Mouse (Mus musculus) stomach, embryonic 14.5 days (tissue): Measurements from ENCODE around the gene Zfp69. TPM values are rescaled to one million over a fixed set of nuclear protein-coding genes. Genes with fewer than 3 reads are reported as not detected.
A peak's percentile ranks its signal among the peaks of the same experiment; 100 is the strongest.

Experiments used
- ATAC-seq: fragments of 200-750 bp; cut with Nextera tagmentation; 2 replicates; pipeline ENCODE4 v1.8.0; 2017; ENCODE audit warnings: low read depth, moderate TSS enrichment; ENCODE audit not compliant: insufficient number of reproducible peaks, insufficient read depth, low FRiP score
- H3K27ac ChIP-seq: fragments of 300-500 bp; sonication (generic); 2 replicates; pipeline ENCODE4 v1.5.1; 2014; ENCODE audit warnings: mild to moderate bottlenecking, low read length, moderate library complexity, mixed read lengths
- H3K27me3 ChIP-seq: fragments of 300-500 bp; sonication (generic); 2 replicates; pipeline ENCODE4 v1.6.1; 2014; ENCODE audit warnings: low read length, control low read depth, mixed read lengths; ENCODE audit not compliant: control insufficient read depth, insufficient read depth
- H3K36me3 ChIP-seq: fragments of 300-500 bp; sonication (generic); 2 replicates; pipeline ENCODE4 v1.6.1; 2014; ENCODE audit warnings: mild to moderate bottlenecking, control low read depth, low read length, moderate library complexity, mixed read lengths; ENCODE audit not compliant: control insufficient read depth, insufficient read depth
- H3K4me1 ChIP-seq: fragments of 300-500 bp; sonication (generic); 2 replicates; pipeline ENCODE4 v1.6.1; 2014; ENCODE audit warnings: low read length, control low read depth, mixed read lengths; ENCODE audit not compliant: control insufficient read depth, insufficient read depth
- H3K4me2 ChIP-seq: fragments of 300-500 bp; sonication (generic); replicated peaks from 2 replicates; pipeline ENCODE4 v1.6.1; 2014; ENCODE audit warnings: low read depth, low read length, control low read depth
- H3K4me3 ChIP-seq: fragments of 300-500 bp; sonication (generic); 2 replicates; pipeline ENCODE4 v1.5.1; 2014; ENCODE audit warnings: low read depth, low read length, control low read depth
- H3K9ac ChIP-seq: fragments of 300-500 bp; sonication (generic); replicated peaks from 2 replicates; pipeline ENCODE4 v1.6.1; 2014; ENCODE audit warnings: low read depth, mild to moderate bottlenecking, control low read depth, low read length, moderate library complexity, mixed read lengths
- H3K9me3 ChIP-seq: fragments of 300-500 bp; sonication (generic); 2 replicates; pipeline ENCODE4 v1.6.1; 2016; ENCODE audit warnings: low read depth, low read length, control low read depth; ENCODE audit not compliant: control insufficient read depth
- WGBS: fragments of 180-500 bp; shearing (Covaris S2); extraction: QIAGEN DNeasy Blood & Tissue Kit; methylation state at CpG from one replicate; pipeline ENCODE4 v1.1.7; 2014; 5-methylcytosine and 5-hydroxymethylcytosine counted together
- polyA plus RNA-seq: library from polyadenylated mRNA; unstranded; fragments of >200 nt; fragmentation: Nextera tagmentation; extraction: Ambion mirVana; gene quantifications from 2 replicates; pipeline ENCODE4 v1.2.1, GENCODE M21; 2014

Gene Zfp69
- polyA plus RNA-seq, 1 experiment from 2014 or later: 6.5 TPM

GRCm38 (mm10) chr4:120950763-120951427 lies 604 bp downstream of the Zfp69 start:
- H3K9me3 ChIP-seq: no peaks in the 10 kb centered on the region
- peak overlapping the region; percentile 58 for H3K4me2 ChIP-seq
- H3K4me3 ChIP-seq: peak overlapping the region; percentile 72
- 0 out of 2 replicates have a peak, but pooled peaks have one; percentile 7 for ATAC-seq
- H3K27ac ChIP-seq: peak overlapping the region; percentile 80
- WGBS: 5% methylated on average over 20 of the region's 20 CpGs
- peaks cover 7% of the 10 kb centered on the region for H3K36me3 ChIP-seq
- no peaks in the 10 kb centered on the region for H3K4me1 ChIP-seq
- H3K9ac ChIP-seq: peak overlapping the region; percentile 79
- H3K27me3 ChIP-seq: no peaks in the 10 kb centered on the region

- no peak overlapping the region for H3K9ac ChIP-seq
- H3K36me3 ChIP-seq: peaks cover 7% of the 10 kb centered on the region
- 60% methylated on average over 3 of the region's 3 CpGs for WGBS
- H3K27ac ChIP-seq: no peak overlapping the region
- H3K4me1 ChIP-seq: no peaks in the 10 kb centered on the region
- H3K4me2 ChIP-seq: no peak overlapping the region
- H3K9me3 ChIP-seq: no peaks in the 10 kb centered on the region
- ATAC-seq: no peak
- H3K27me3 ChIP-seq: no peaks in the 10 kb centered on the region
- no peak overlapping the region for H3K4me3 ChIP-seq
Observed at GRCm38 (mm10) chr4:120948938-120949337, 2.6 kb downstream of the Zfp69 start.

GRCm38 (mm10) chr4:120935006-120935405 lies 16.5 kb downstream of the Zfp69 start:
- Histone ChIP-seq H3K4me3 (no peak overlapping the region), H3K27ac (no peak overlapping the region), H3K9ac (no peak overlapping the region), H3K9me3 (peaks cover 3% of the 10 kb centered on the region; the same call in 1 of the 2 replicates), H3K4me2 (no peak overlapping the region), H3K36me3 (no peaks in the 10 kb centered on the region; the same call in 1 of the 2 replicates), H3K4me1 (no peaks in the 10 kb centered on the region), H3K27me3 (no peaks in the 10 kb centered on the region)
- 70% methylated on average over 3 of the region's 3 CpGs for WGBS
- ATAC-seq: no peak

GRCm38 (mm10) chr4:120930736-120931135 lies 20.8 kb downstream of the Zfp69 start:
- 94% methylated on average over 18 of the region's 18 CpGs for WGBS
- no peaks in the 10 kb centered on the region; the same call in 1 of the 2 replicates for H3K36me3 ChIP-seq
- H3K4me1 ChIP-seq: no peaks in the 10 kb centered on the region
- H3K4me3 ChIP-seq: no peak overlapping the region
- ATAC-seq: no peak
- no peak overlapping the region for H3K27ac ChIP-seq
- H3K9me3 ChIP-seq: peaks cover 3% of the 10 kb centered on the region; the same call in 1 of the 2 replicates
- H3K9ac ChIP-seq: no peak overlapping the region
- H3K4me2 ChIP-seq: no peak overlapping the region
- H3K27me3 ChIP-seq: no peaks in the 10 kb centered on the region

- Histone ChIP-seq H3K27ac (no peak overlapping the region), H3K4me1 (0 out of 2 replicates have a peak, but pooled peaks cover 4% of the 10 kb centered on the region), H3K4me3 (no peak overlapping the region), H3K27me3 (no peaks in the 10 kb centered on the region), H3K4me2 (no peak overlapping the region), H3K9ac (no peak overlapping the region), H3K9me3 (peaks cover 3% of the 10 kb centered on the region; the same call in 1 of the 2 replicates), H3K36me3 (no peaks in the 10 kb centered on the region; the same call in 1 of the 2 replicates)
- ATAC-seq: no peak
- 83% methylated on average over 3 of the region's 3 CpGs for WGBS
Observed at GRCm38 (mm10) chr4:120928686-120929085, 22.8 kb downstream of the Zfp69 start.

GRCm38 (mm10) chr4:120925386-120925785 lies 26.1 kb downstream of the Zfp69 start:
- ATAC-seq: no peak
- H3K4me1 ChIP-seq: 0 out of 2 replicates have a peak, but pooled peaks cover 4% of the 10 kb centered on the region
- H3K9ac ChIP-seq: peak overlapping the region; percentile 72
- peak overlapping the region; percentile 73 for H3K4me3 ChIP-seq
- peaks cover 7% of the 10 kb centered on the region; the same call in 1 of the 2 replicates for H3K9me3 ChIP-seq
- peaks cover 17% of the 10 kb centered on the region for H3K36me3 ChIP-seq
- H3K27me3 ChIP-seq: no peaks in the 10 kb centered on the region
- H3K27ac ChIP-seq: peak overlapping the region; percentile 85
- WGBS: 20% methylated on average over 3 of the region's 3 CpGs
- peak overlapping the region; percentile 54 for H3K4me2 ChIP-seq

GRCm38 (mm10) chr4:120924554-120925299 lies 26.8 kb downstream of the Zfp69 start, which contains the start of gene Exo5:
Gene Exo5 (minus strand): TSS chr4:120925017.
- Histone ChIP-seq H3K4me3 (peak within 1 kb of the TSS; percentile 73), H3K36me3 (peaks cover 19% of the 10 kb centered on the region), H3K4me2 (peak within 1 kb of the TSS; percentile 54), H3K9me3 (peaks cover 6% of the 10 kb centered on the region; the same call in 1 of the 2 replicates), H3K27ac (peak within 1 kb of the TSS; percentile 85), H3K4me1 (0 out of 2 replicates have a peak, but pooled peaks cover 4% of the 10 kb centered on the region), H3K9ac (peak within 1 kb of the TSS; percentile 72), H3K27me3 (no peaks in the 10 kb centered on the region)
- ATAC-seq: peak; percentile 99
- WGBS: under 1% methylated on average over 33 of the region's 33 CpGs

- Histone ChIP-seq H3K9me3 (peaks cover 6% of the 10 kb centered on the region; the same call in 1 of the 2 replicates), H3K36me3 (peaks cover 19% of the 10 kb centered on the region), H3K4me2 (no peak overlapping the region), H3K4me3 (no peak overlapping the region), H3K4me1 (0 out of 2 replicates have a peak, but pooled peaks cover 4% of the 10 kb centered on the region), H3K27me3 (no peaks in the 10 kb centered on the region), H3K27ac (no peak overlapping the region), H3K9ac (no peak overlapping the region)
- no peak for ATAC-seq
- 92% methylated on average over 8 of the region's 8 CpGs for WGBS
Observed at GRCm38 (mm10) chr4:120921461-120921860, 30.0 kb downstream of the Zfp69 start.
